Mouse (Mus musculus) urinary bladder, postnatal 25 days (tissue): ENCODE measurements at regions not wholly inside any gene's neighbourhood (a gene's known extent, or its start where the extent isn't known, plus 50 kb on each side); places are given as distances from the start of the nearest gene placed in this dataset.

Source experiments
- DNase-seq: peaks from one replicate; pipeline ENCODE4 v3.0.0; 2022; ENCODE audit warnings: low spot score

- DNase-seq, result no peak
Measured at GRCm38 (mm10) chr2:114835694-114836093, 180.9 kb upstream of the Dph6 start.

DNA sequence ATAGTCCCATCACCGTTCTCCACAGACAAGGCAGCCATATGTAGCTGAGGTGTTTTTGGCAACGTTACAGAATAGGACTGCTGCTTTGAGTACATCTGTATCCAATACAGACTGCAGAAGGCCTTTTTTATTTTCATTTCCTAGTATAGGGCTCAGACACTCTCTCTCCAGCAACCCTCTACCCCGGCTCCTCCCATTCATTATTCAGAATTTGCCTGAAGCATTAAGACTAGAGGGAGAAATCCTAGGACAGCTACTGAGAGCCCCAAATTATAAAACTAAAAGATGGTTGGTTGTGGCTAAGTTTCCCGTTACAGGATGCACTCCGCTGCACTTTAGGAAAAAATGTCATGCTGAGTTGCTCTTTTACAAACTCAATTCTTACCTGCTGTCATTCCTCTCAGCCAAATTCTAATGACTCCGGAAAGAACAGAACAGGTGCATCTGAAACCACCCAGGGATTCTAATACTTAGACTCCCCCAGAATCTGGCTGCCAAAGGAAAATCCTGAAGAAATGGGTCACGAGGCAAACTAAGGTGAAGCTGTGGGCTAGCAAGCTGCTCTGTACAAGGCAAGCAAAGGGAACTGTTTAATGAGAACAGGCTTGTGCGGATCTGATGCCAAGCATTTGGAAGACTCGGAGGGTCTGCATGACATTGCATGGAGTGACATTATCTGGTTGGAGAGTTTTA lies 189.1 kb upstream of the Dph6 start:
- DNase-seq, result no peak

DNA sequence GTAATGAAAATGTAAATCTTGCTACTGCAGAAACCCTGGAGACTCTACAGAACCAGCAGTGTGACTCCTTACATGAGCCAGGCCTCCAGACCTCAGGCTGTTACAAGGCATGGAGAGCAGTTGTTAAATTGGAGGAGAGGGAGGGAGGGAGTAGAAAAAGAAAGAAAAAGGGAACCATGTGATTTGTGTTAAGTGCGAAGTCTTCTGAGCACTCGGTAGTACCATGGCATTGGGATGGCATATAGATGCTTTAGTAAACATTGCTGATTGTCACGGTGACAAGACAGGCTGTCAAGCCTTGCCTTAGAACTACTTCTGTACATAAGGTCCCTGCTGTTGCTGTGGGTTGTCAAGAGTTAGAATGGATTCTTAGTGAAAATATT lies 189.6 kb upstream of the Dph6 start:
- DNase-seq, result no peak

GRCm38 (mm10) chr2:114848439-114848838 lies 193.7 kb upstream of the Dph6 start:
- no peak for DNase-seq

- DNase-seq, result no peak
Measured at GRCm38 (mm10) chr2:114848914-114849313, 194.2 kb upstream of the Dph6 start.

DNA sequence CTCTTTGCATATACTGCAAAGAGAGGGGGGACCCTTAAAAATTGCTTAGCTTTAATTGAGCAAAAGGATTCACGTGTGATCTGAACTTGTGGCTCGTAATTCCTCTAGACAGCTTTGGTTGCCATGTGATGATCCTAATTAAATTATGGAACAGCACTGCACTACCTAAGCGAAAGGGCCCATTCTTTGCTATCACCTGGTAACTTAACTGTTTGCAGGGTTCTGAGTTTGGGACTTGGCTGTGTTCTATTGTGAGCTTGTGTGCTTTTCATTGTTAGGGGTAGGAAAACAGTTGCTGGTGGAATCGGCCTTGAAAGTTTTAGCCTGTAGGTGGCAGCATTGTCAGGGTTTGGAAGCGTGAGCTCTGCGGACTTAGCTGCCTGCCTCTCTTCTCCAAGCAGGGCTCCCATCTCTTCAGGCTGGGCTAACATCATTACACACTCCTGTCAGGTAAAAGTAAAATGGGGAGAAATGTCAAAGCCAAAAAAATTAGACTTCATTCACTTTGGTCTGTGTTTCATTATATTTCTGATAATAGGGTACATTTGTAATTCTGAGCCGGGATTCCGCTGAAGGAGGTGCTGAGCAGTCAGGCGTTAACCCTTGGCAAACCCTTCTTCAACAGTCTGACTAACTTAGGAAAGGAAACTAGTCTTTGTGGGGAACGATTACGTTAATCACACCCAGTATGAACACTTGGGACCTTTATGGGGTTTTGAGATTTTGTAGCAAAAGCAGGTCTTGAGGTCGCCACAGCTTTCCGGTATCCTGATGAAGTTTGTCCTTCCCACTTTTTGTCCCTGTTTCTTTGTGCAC lies 199.2 kb upstream of the Dph6 start:
- peak; percentile 70 for DNase-seq

- no peak for DNase-seq
Measured at GRCm38 (mm10) chr2:114872272-114872671, 217.5 kb upstream of the Dph6 start.

- no peak for DNase-seq
Measured at GRCm38 (mm10) chr2:114873090-114873489, 218.3 kb upstream of the Dph6 start.

- DNase-seq, result no peak
Measured at GRCm38 (mm10) chr2:114879084-114879483, 224.3 kb upstream of the Dph6 start.

DNA sequence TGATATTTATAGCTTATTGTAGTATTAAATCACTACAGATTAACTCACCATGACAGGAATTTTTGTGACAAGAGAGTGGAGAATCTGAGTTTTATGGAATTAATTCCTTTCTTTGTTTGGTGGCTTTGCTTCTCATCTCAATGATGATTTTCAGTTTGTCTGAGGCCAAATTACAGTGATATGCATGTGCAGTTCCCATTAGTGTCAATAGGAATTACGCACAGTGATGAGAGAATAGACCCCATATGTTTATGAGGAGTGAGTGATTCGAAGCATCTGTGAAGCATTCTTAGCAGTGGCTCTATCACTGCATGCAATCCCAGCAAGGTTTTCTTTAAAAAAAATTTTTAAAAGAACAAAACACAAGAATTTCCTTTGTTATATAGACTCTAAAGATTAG lies 225.0 kb upstream of the Dph6 start:
- no peak for DNase-seq

DNA sequence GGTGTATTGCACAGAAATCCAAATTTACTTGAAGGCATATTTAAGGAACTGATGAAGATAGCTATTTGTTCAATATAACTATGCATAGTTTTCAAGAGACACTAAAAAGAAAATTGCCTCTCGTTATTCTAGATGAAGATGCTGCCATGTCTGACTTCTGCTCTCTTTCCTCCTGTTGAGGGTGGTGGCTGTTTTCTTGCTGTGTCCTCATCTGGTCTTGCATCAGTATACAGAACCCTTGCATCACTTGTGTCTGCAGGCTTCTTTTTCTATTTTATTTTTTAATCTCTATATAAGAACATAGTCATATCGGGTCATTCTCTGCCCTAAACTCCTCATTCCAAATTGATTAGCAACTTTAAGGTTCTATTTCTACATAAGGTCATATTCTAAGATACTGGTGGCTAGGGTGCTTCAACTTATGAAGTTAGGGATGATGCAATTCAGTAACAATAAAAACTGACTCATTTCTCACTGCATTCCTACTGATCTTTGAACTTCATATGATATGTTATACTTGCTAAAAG lies 231.0 kb upstream of the Dph6 start:
- DNase-seq, result no peak

- DNase-seq, result no peak
Measured at GRCm38 (mm10) chr2:114898812-114899211, 244.0 kb upstream of the Dph6 start.

DNA sequence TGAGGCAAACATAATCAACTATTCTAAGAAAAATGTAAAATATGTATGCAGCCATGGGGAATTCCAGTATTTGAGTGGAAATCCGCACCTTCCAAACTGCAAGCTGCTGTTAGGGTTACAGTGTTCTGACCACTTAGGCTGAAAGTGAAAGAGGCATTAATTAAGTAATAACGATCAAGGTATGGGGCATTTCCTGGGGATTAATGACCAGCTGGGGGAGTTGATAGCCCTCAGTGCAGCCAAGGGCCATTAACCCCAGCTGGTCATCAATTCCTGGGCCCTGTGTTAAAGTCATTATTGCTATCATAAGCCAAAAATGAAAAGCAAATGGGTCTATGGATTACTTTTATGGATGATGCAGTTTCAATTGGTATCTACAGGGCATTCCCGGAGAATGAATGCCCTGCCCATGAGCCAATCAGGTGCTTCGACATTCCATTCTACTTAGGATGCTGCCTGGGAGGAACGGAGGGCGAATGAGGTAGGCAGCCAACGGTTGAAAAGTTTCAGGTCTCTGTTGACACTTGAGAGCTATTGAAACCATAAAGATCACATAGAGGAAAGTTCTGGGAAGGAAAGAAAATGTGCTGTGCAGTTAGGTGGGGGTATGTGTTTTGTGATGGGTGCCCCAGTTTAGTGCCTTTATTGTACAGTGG lies 257.2 kb upstream of the Dph6 start:
- no peak for DNase-seq

DNA sequence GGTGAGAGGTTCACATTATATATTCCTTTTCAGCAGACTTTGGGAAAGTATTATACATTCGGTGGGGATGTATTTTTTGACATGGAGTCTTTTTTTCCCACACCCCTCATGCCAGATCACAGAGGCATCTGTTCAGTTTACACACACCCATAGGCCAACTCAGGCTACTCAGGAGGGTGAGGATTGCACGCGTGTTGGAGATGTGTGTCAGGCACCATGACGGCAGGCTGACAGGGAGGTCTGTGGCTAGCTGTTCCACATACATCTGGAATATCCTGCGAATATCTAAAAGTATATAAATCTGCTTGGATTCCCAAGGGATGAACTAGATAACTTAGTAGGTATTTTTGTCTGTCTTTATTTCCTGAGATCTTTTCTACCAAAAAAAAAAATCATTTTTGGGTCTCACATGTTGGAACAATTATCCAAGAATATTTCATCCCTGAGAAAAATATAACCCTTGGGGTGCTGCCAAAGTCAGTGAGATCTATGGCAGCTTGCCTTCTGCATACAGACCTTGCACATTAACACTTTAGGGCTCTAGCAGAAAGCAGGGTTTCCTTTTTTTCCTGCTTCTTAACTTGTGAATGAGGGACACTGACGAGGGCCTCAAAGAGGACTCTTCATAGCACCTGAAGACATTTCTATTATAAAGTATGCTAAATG lies 260.4 kb upstream of the Dph6 start:
- no peak for DNase-seq

GRCm38 (mm10) chr2:114918420-114919332 lies 263.9 kb upstream of the Dph6 start:
- DNase-seq, result no peak

- no peak for DNase-seq
Measured at GRCm38 (mm10) chr2:114923911-114924310, 269.1 kb upstream of the Dph6 start.

- DNase-seq, result no peak
Measured at GRCm38 (mm10) chr2:114935436-114935835, 280.7 kb upstream of the Dph6 start.

DNA sequence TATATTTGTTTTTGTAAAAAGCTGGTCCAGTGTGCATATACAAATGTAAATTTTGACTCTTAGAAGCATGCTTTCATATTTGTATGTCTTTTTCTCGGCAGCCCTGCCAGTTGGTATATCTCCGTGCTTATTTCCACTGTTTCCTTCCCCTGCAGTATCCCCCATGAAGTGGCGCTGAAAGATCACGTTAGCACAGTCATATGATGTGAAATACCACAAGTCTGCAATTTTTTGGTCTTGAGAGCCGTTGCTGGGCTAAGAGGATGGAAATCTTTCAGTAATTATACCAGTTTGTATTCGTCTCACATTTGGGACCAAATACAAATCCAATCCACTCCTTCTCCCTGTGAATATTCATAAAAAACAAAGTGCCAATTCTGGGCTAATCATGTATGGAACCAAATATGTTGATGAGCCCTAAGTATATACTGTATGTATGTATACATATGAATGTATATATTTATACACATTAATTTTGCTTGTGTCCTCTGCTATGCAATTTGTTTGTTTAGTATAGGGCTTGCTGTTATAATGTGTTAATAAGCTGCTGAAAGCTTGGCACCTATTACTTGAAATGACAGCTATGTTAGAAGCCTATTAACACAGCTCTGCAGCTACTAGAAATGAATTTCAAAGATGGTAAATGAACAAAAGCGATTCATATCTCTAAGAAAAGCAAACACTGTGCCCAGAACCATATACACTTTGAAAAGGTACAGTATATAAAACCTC lies 283.8 kb upstream of the Dph6 start:
- DNase-seq, result no peak

GRCm38 (mm10) chr2:114966111-114966510 lies 311.3 kb upstream of the Dph6 start:
- no peak for DNase-seq

GRCm38 (mm10) chr2:114968651-114969050 lies 313.9 kb upstream of the Dph6 start:
- no peak for DNase-seq

- DNase-seq, result no peak
Measured at GRCm38 (mm10) chr2:114993419-114993818, 338.7 kb upstream of the Dph6 start.
